Mouse (Mus musculus): ENCODE results near the gene Cyp2ab1. TPM values are rescaled to one million over a fixed set of nuclear protein-coding genes. Genes with fewer than 3 reads are reported as not detected.

Cyp2ab1 gene
- polyA plus RNA-seq, 1 experiment from 2014 or later = not detected

- DNase-seq (ENCODE audit: low spot score) (no peak), ATAC-seq (replicated peaks; ENCODE audit: low FRiP score) (no peak)
- no peaks in the 10 kb centered on the region for H3K9me3 ChIP-seq (ENCODE audit: control insufficient read depth, low read length)
- H3K36me3 ChIP-seq (ENCODE audit: control insufficient read depth, insufficient read depth, low read length) = peaks cover 7% of the 10 kb centered on the region
- H3K27me3 ChIP-seq (replicated peaks; ENCODE audit: control insufficient read depth, insufficient read depth, low read length) = no peaks in the 10 kb centered on the region
- H3K4me3 ChIP-seq (ENCODE audit: low read depth, low read length) = no peak overlapping the region
- 75% methylated on average over 1 of the region's 1 CpGs for WGBS
- H3K27ac ChIP-seq (ENCODE audit: low read depth, low read length) = no peak overlapping the region
- no peak overlapping the region for H3K4me2 ChIP-seq
- H3K4me1 ChIP-seq (replicated peaks; ENCODE audit: control insufficient read depth, insufficient read depth, low read length) = no peaks in the 10 kb centered on the region
- H3K9ac ChIP-seq (ENCODE audit: low read depth, low read length) = no peak overlapping the region
Measured at GRCm38 (mm10) chr16:20345464-20345863, 20.3 kb upstream of the Cyp2ab1 start.

- WGBS = 96% methylated on average over 3 of the region's 3 CpGs
- Histone ChIP-seq H3K36me3 (ENCODE audit: control insufficient read depth, insufficient read depth, low read length) (peaks cover 17% of the 10 kb centered on the region; the same call in 1 of the 2 replicates), H3K27me3 (replicated peaks; ENCODE audit: control insufficient read depth, insufficient read depth, low read length) (no peaks in the 10 kb centered on the region), H3K9ac (ENCODE audit: low read depth, low read length) (no peak overlapping the region), H3K4me1 (replicated peaks; ENCODE audit: control insufficient read depth, insufficient read depth, low read length) (no peaks in the 10 kb centered on the region), H3K27ac (ENCODE audit: low read depth, low read length) (no peak overlapping the region), H3K4me3 (ENCODE audit: low read depth, low read length) (no peak overlapping the region), H3K9me3 (ENCODE audit: control insufficient read depth, low read length) (no peaks in the 10 kb centered on the region), H3K4me2 (no peak overlapping the region)
- ATAC-seq (replicated peaks; ENCODE audit: low FRiP score) (no peak), DNase-seq (ENCODE audit: low spot score) (no peak)
Measured at GRCm38 (mm10) chr16:20338616-20339015, 13.4 kb upstream of the Cyp2ab1 start.

GRCm38 (mm10) chr16:20334918-20335317, 9.7 kb upstream of the Cyp2ab1 start:
- WGBS = 94% methylated on average over 8 of the region's 8 CpGs
- no peak overlapping the region for H3K4me2 ChIP-seq
- no peaks in the 10 kb centered on the region for H3K4me1 ChIP-seq (replicated peaks; ENCODE audit: control insufficient read depth, insufficient read depth, low read length)
- H3K27me3 ChIP-seq (replicated peaks; ENCODE audit: control insufficient read depth, insufficient read depth, low read length) = no peaks in the 10 kb centered on the region
- H3K9me3 ChIP-seq (ENCODE audit: control insufficient read depth, low read length) = no peaks in the 10 kb centered on the region
- H3K36me3 ChIP-seq (ENCODE audit: control insufficient read depth, insufficient read depth, low read length) = peaks cover 18% of the 10 kb centered on the region; the same call in 1 of the 2 replicates
- H3K9ac ChIP-seq (ENCODE audit: low read depth, low read length) = no peak overlapping the region
- no peak for ATAC-seq (replicated peaks; ENCODE audit: low FRiP score)
- H3K27ac ChIP-seq (ENCODE audit: low read depth, low read length) = no peak overlapping the region
- DNase-seq (ENCODE audit: low spot score) = no peak
- no peak overlapping the region for H3K4me3 ChIP-seq (ENCODE audit: low read depth, low read length)

- 86% methylated on average over 5 of the region's 5 CpGs for WGBS
- Histone ChIP-seq H3K4me1 (replicated peaks; ENCODE audit: control insufficient read depth, insufficient read depth, low read length) (no peaks in the 10 kb centered on the region), H3K9me3 (ENCODE audit: control insufficient read depth, low read length) (no peaks in the 10 kb centered on the region), H3K4me3 (ENCODE audit: low read depth, low read length) (no peak overlapping the region), H3K9ac (ENCODE audit: low read depth, low read length) (no peak overlapping the region), H3K27me3 (replicated peaks; ENCODE audit: control insufficient read depth, insufficient read depth, low read length) (no peaks in the 10 kb centered on the region), H3K27ac (ENCODE audit: low read depth, low read length) (no peak overlapping the region), H3K4me2 (no peak overlapping the region), H3K36me3 (ENCODE audit: control insufficient read depth, insufficient read depth, low read length) (peaks cover 7% of the 10 kb centered on the region; the same call in 1 of the 2 replicates)
- no peak for DNase-seq (ENCODE audit: low spot score)
- ATAC-seq (replicated peaks; ENCODE audit: low FRiP score) = no peak
Measured at GRCm38 (mm10) chr16:20328306-20328705, 3.1 kb upstream of the Cyp2ab1 start.

- no peak overlapping the region for H3K4me2 ChIP-seq
- H3K9me3 ChIP-seq (ENCODE audit: control insufficient read depth, low read length) = no peaks in the 10 kb centered on the region
- H3K27ac ChIP-seq (ENCODE audit: low read depth, low read length) = no peak overlapping the region
- 56% methylated on average over 5 of the region's 5 CpGs for WGBS
- H3K4me3 ChIP-seq (ENCODE audit: low read depth, low read length) = no peak overlapping the region
- H3K4me1 ChIP-seq (replicated peaks; ENCODE audit: control insufficient read depth, insufficient read depth, low read length) = no peaks in the 10 kb centered on the region
- H3K27me3 ChIP-seq (replicated peaks; ENCODE audit: control insufficient read depth, insufficient read depth, low read length) = no peaks in the 10 kb centered on the region
- DNase-seq (ENCODE audit: low spot score) = no peak
- H3K36me3 ChIP-seq (ENCODE audit: control insufficient read depth, insufficient read depth, low read length) = 0 out of 2 replicates have a peak, but pooled peaks cover 3% of the 10 kb centered on the region
- ATAC-seq (replicated peaks; ENCODE audit: low FRiP score) = no peak
- no peak overlapping the region for H3K9ac ChIP-seq (ENCODE audit: low read depth, low read length)
Measured at GRCm38 (mm10) chr16:20323907-20324306, 1.3 kb downstream of the Cyp2ab1 start.

GRCm38 (mm10) chr16:20322274-20322673, 2.9 kb downstream of the Cyp2ab1 start:
- DNase-seq (ENCODE audit: low spot score) (no peak), ATAC-seq (replicated peaks; ENCODE audit: low FRiP score) (no peak)
- no peak overlapping the region for H3K4me3 ChIP-seq (ENCODE audit: low read depth, low read length)
- H3K27ac ChIP-seq (ENCODE audit: low read depth, low read length) = no peak overlapping the region
- H3K4me2 ChIP-seq = no peak overlapping the region
- no peaks in the 10 kb centered on the region for H3K9me3 ChIP-seq (ENCODE audit: control insufficient read depth, low read length)
- no peaks in the 10 kb centered on the region for H3K27me3 ChIP-seq (replicated peaks; ENCODE audit: control insufficient read depth, insufficient read depth, low read length)
- 83% methylated on average over 4 of the region's 4 CpGs for WGBS
- H3K36me3 ChIP-seq (ENCODE audit: control insufficient read depth, insufficient read depth, low read length) = no peaks in the 10 kb centered on the region
- no peak overlapping the region for H3K9ac ChIP-seq (ENCODE audit: low read depth, low read length)
- no peaks in the 10 kb centered on the region for H3K4me1 ChIP-seq (replicated peaks; ENCODE audit: control insufficient read depth, insufficient read depth, low read length)

GRCm38 (mm10) chr16:20316770-20317169, 8.4 kb downstream of the Cyp2ab1 start:
- H3K36me3 ChIP-seq (ENCODE audit: control insufficient read depth, insufficient read depth, low read length) = no peaks in the 10 kb centered on the region
- ATAC-seq (replicated peaks; ENCODE audit: low FRiP score) (no peak), DNase-seq (ENCODE audit: low spot score) (no peak)
- no peak overlapping the region for H3K9ac ChIP-seq (ENCODE audit: low read depth, low read length)
- H3K4me3 ChIP-seq (ENCODE audit: low read depth, low read length) = no peak overlapping the region
- WGBS = 77% methylated on average over 6 of the region's 6 CpGs
- H3K27me3 ChIP-seq (replicated peaks; ENCODE audit: control insufficient read depth, insufficient read depth, low read length) = no peaks in the 10 kb centered on the region
- H3K4me1 ChIP-seq (replicated peaks; ENCODE audit: control insufficient read depth, insufficient read depth, low read length) = no peaks in the 10 kb centered on the region
- H3K9me3 ChIP-seq (ENCODE audit: control insufficient read depth, low read length) = no peaks in the 10 kb centered on the region
- no peak overlapping the region for H3K27ac ChIP-seq (ENCODE audit: low read depth, low read length)
- no peak overlapping the region for H3K4me2 ChIP-seq

- 84% methylated on average over 4 of the region's 4 CpGs for WGBS
- Histone ChIP-seq H3K4me3 (ENCODE audit: low read depth, low read length) (no peak overlapping the region), H3K4me2 (no peak overlapping the region), H3K27me3 (replicated peaks; ENCODE audit: control insufficient read depth, insufficient read depth, low read length) (no peaks in the 10 kb centered on the region), H3K27ac (ENCODE audit: low read depth, low read length) (no peak overlapping the region), H3K9ac (ENCODE audit: low read depth, low read length) (no peak overlapping the region), H3K36me3 (ENCODE audit: control insufficient read depth, insufficient read depth, low read length) (no peaks in the 10 kb centered on the region), H3K4me1 (replicated peaks; ENCODE audit: control insufficient read depth, insufficient read depth, low read length) (no peaks in the 10 kb centered on the region), H3K9me3 (ENCODE audit: control insufficient read depth, low read length) (no peaks in the 10 kb centered on the region)
- ATAC-seq (replicated peaks; ENCODE audit: low FRiP score) (no peak), DNase-seq (ENCODE audit: low spot score) (no peak)
Measured at GRCm38 (mm10) chr16:20315266-20315665, 9.9 kb downstream of the Cyp2ab1 start.

- ATAC-seq (replicated peaks; ENCODE audit: low FRiP score) (no peak), DNase-seq (ENCODE audit: low spot score) (no peak)
- Histone ChIP-seq H3K27ac (ENCODE audit: low read depth, low read length) (no peak overlapping the region), H3K4me2 (no peak overlapping the region), H3K9ac (ENCODE audit: low read depth, low read length) (no peak overlapping the region), H3K4me1 (replicated peaks; ENCODE audit: control insufficient read depth, insufficient read depth, low read length) (no peaks in the 10 kb centered on the region), H3K4me3 (ENCODE audit: low read depth, low read length) (no peak overlapping the region), H3K36me3 (ENCODE audit: control insufficient read depth, insufficient read depth, low read length) (no peaks in the 10 kb centered on the region), H3K9me3 (ENCODE audit: control insufficient read depth, low read length) (no peaks in the 10 kb centered on the region), H3K27me3 (replicated peaks; ENCODE audit: control insufficient read depth, insufficient read depth, low read length) (no peaks in the 10 kb centered on the region)
- WGBS = 58% methylated on average over 14 of the region's 14 CpGs
Measured at GRCm38 (mm10) chr16:20312272-20312671, 12.9 kb downstream of the Cyp2ab1 start.
